Mouse (Mus musculus): ENCODE results near the gene Mxra8. TPM values are rescaled to one million over a fixed set of nuclear protein-coding genes. Genes with fewer than 3 reads are reported as not detected.

Gene Mxra8
- total and polyA plus RNA-seq, 2 experiments from 2014 or later: 27.2 to 35.5 TPM

DNA sequence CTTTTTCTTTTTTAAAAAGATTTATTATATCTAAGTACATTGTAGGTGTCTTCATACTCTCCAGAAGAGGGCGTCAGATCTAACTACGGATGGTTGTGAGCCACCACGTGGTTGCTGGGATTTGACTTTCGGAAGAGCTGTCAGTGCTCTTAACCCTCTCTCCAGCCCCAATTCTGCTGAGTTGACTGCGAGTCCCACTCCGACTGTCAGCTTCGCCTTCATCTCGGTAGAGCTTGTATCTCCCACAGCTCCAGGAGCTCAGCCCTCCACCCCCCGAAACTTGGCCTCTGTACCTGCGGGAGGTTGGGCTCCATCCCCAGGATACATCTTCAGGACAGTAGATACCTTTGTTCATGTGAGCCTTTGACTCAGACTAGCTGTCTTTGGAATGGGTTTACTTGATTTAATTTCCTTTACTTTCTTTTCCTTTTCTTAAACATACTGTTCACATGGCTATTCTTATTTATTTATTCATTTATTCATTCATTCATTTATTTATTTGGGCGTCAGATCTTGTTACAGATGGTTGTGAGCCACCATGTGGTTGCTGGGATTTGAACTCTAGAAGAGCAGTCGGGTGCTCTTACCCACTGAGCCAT is 36.6 kb upstream of the Mxra8 start, which contains the start of gene Mrpl20:
TSS of gene Mrpl20 (plus strand) at position 138 of the 599 bp plus-strand sequence.
- 8% methylated on average over 12 of the region's 12 CpGs for WGBS
- ATAC-seq (ENCODE audit: low FRiP score) (0 out of 2 replicates have a peak, but pooled peaks have one; percentile 31), DNase-seq (ENCODE audit: low spot score) (peak; percentile 32)
- Histone ChIP-seq H3K4me2 (ENCODE audit: low read depth, low read length, poor library complexity, severe bottlenecking) (peak within 1 kb of the TSS; percentile 57), H3K9me3 (ENCODE audit: low read length) (no peaks in the 10 kb centered on the region), H3K36me3 (ENCODE audit: insufficient read depth, low read length) (peaks cover 9% of the 10 kb centered on the region), H3K4me3 (ENCODE audit: low read depth, low read length) (peak within 1 kb of the TSS; percentile 61), H3K9ac (replicated peaks; ENCODE audit: low read length, poor library complexity, severe bottlenecking) (peak within 1 kb of the TSS; percentile 89), H3K27ac (ENCODE audit: low read depth, low read length) (peak within 1 kb of the TSS; percentile 77), H3K4me1 (ENCODE audit: insufficient read depth, low read length) (peaks cover 7% of the 10 kb centered on the region; the same call in 1 of the 2 replicates), H3K27me3 (ENCODE audit: insufficient read depth, low read length) (no peaks in the 10 kb centered on the region)
- peak; percentile 48 for TF ChIP-seq CTCF (IDR thresholded peaks at IDR 0.05)

DNA sequence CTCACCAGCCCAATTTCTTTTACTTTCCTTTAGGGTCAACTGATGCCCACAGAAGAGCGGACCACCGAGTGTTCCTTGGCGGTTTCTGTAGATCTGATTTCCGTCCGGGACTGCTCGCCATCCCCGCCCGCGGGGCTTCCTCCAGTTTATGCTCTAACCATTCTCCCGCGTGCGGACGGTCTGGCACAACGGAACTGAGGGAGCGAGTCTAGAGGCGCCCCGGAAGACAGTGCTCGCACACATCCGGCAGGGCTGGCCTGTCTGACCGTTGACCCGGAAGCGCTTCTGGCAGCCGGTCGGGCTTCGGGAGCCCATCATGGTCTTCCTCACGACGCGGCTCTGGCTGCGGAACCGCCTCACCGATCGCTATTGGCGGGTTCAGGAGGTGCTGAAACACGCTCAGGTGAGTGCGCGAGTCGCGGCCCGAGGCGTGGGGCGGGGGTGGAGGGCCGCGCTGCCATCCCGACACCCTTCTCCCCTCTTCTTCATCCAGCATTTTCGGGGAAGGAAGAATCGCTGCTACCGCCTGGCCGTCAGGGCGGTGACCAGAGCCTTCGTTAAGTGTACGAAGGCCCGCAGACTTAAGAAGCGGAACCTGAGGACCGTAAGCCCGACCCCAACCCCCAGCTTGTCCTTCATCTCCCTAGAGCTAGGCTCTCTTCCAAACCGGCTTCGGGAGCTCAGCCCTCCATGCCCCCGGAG is 36.0 kb upstream of the Mxra8 start:
- DNase-seq (ENCODE audit: low spot score): peak; percentile 97
- H3K36me3 ChIP-seq (ENCODE audit: insufficient read depth, low read length): peaks cover 15% of the 10 kb centered on the region
- H3K27ac ChIP-seq (ENCODE audit: low read depth, low read length): peak overlapping the region; percentile 77
- under 1% methylated on average over 58 of the region's 58 CpGs for WGBS
- H3K4me1 ChIP-seq (ENCODE audit: insufficient read depth, low read length): peaks cover 7% of the 10 kb centered on the region; the same call in 1 of the 2 replicates
- H3K9me3 ChIP-seq (ENCODE audit: low read length): no peaks in the 10 kb centered on the region
- no peaks in the 10 kb centered on the region for H3K27me3 ChIP-seq (ENCODE audit: insufficient read depth, low read length)
- H3K4me3 ChIP-seq (ENCODE audit: low read depth, low read length): peak overlapping the region; percentile 61
- 0 out of 2 replicates have a peak, but pooled peaks have one; percentile 6 for TF ChIP-seq CTCF (IDR thresholded peaks at IDR 0.05)
- H3K4me2 ChIP-seq (ENCODE audit: low read depth, low read length, poor library complexity, severe bottlenecking): peak overlapping the region; percentile 57
- H3K9ac ChIP-seq (replicated peaks; ENCODE audit: low read length, poor library complexity, severe bottlenecking): peak overlapping the region; percentile 89
- ATAC-seq (ENCODE audit: low FRiP score): peak; percentile 98

GRCm38 (mm10) chr4:155807841-155808240 is 31.6 kb upstream of the Mxra8 start:
- WGBS: 91% methylated on average over 3 of the region's 3 CpGs
- ATAC-seq (ENCODE audit: low FRiP score): no peak

DNA sequence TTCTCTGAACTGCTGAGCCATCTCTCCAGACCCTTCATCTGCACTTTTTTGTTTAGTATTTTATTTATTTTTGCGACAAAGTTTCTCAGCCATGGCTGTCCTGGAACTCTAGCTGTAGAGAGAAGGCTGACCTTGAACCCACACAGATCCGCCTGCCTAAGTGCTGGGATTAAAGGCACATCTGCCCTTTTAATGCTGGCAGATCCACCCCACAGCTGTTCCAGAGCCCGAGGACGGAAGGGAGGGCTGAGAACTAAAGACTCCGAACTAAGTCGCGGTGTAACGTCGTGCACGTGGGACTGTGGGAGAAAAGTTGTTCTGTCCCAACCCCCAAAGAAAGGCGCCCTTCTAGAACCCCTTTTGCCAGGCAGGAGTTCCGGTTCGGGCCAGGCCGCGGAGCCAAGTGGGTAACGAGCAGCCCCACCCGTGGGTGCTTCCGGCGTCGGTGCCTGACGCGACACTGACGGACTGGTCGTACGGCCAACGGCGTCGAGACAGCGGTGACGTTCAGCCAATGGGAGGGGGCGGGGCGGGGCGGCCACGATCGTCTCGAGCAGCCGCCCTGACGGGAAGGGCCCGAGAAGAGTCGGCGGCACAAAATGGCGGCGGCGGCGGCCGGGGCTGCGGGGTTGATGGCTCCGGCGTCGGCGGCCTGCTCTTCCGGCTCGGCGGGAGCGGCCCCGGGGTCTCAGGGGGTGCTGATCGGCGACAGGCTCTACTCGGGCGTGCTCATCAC is 27.4 kb upstream of the Mxra8 start, which contains the start of gene Ccnl2:
TSS of gene Ccnl2 (plus strand) at position 561 of the 736 bp plus-strand sequence.
- TF ChIP-seq CTCF (IDR thresholded peaks at IDR 0.05): no peak
- peaks cover 7% of the 10 kb centered on the region; the same call in 1 of the 2 replicates for H3K4me1 ChIP-seq (ENCODE audit: insufficient read depth, low read length)
- ATAC-seq (ENCODE audit: low FRiP score) (peak; percentile 99), DNase-seq (ENCODE audit: low spot score) (peak; percentile 98)
- H3K9ac ChIP-seq (replicated peaks; ENCODE audit: low read length, poor library complexity, severe bottlenecking): peak within 1 kb of the TSS; percentile 100
- peaks cover 53% of the 10 kb centered on the region for H3K36me3 ChIP-seq (ENCODE audit: insufficient read depth, low read length)
- WGBS: under 1% methylated on average over 46 of the region's 60 CpGs
- peak within 1 kb of the TSS; percentile 94 for H3K27ac ChIP-seq (ENCODE audit: low read depth, low read length)
- H3K4me2 ChIP-seq (ENCODE audit: low read depth, low read length, poor library complexity, severe bottlenecking): peak within 1 kb of the TSS; percentile 84
- H3K9me3 ChIP-seq (ENCODE audit: low read length): no peaks in the 10 kb centered on the region
- H3K27me3 ChIP-seq (ENCODE audit: insufficient read depth, low read length): no peaks in the 10 kb centered on the region
- H3K4me3 ChIP-seq (ENCODE audit: low read depth, low read length): peak within 1 kb of the TSS; percentile 92

More at GRCm38 (mm10) chr4:155807841-155808240, 31.6 kb upstream of the Mxra8 start:
- Histone ChIP-seq H3K4me3 (ENCODE audit: low read depth, low read length) (no peak overlapping the region), H3K27me3 (ENCODE audit: insufficient read depth, low read length) (no peaks in the 10 kb centered on the region), H3K4me1 (ENCODE audit: insufficient read depth, low read length) (peaks cover 7% of the 10 kb centered on the region; the same call in 1 of the 2 replicates), H3K36me3 (ENCODE audit: insufficient read depth, low read length) (peaks cover 40% of the 10 kb centered on the region), H3K9me3 (ENCODE audit: low read length) (no peaks in the 10 kb centered on the region), H3K4me2 (ENCODE audit: low read depth, low read length, poor library complexity, severe bottlenecking) (no peak overlapping the region), H3K9ac (replicated peaks; ENCODE audit: low read length, poor library complexity, severe bottlenecking) (no peak overlapping the region), H3K27ac (ENCODE audit: low read depth, low read length) (no peak overlapping the region)
- DNase-seq (ENCODE audit: low spot score): no peak
- no peak for TF ChIP-seq CTCF (IDR thresholded peaks at IDR 0.05)

- Histone ChIP-seq H3K9ac (replicated peaks; ENCODE audit: low read length, poor library complexity, severe bottlenecking) (peak overlapping the region; percentile 100), H3K9me3 (ENCODE audit: low read length) (no peaks in the 10 kb centered on the region), H3K4me1 (ENCODE audit: insufficient read depth, low read length) (peaks cover 7% of the 10 kb centered on the region; the same call in 1 of the 2 replicates), H3K27ac (ENCODE audit: low read depth, low read length) (peak overlapping the region; percentile 94), H3K4me2 (ENCODE audit: low read depth, low read length, poor library complexity, severe bottlenecking) (peak overlapping the region; percentile 84), H3K36me3 (ENCODE audit: insufficient read depth, low read length) (peaks cover 55% of the 10 kb centered on the region), H3K4me3 (ENCODE audit: low read depth, low read length) (peak overlapping the region; percentile 92), H3K27me3 (ENCODE audit: insufficient read depth, low read length) (no peaks in the 10 kb centered on the region)
- WGBS: under 1% methylated on average over 49 of the region's 49 CpGs
- peak; percentile 57 for ATAC-seq (ENCODE audit: low FRiP score)
- TF ChIP-seq CTCF (IDR thresholded peaks at IDR 0.05): no peak
- peak; percentile 41 for DNase-seq (ENCODE audit: low spot score)
Measured at GRCm38 (mm10) chr4:155812665-155813181, 26.8 kb upstream of the Mxra8 start.

Data from midbrain, postnatal 0 days (tissue).